Mouse (Mus musculus) kidney, postnatal 25 days (tissue): ENCODE measurements around the gene Maz.

Experiments used
- DNase-seq, 2 experiments: peaks; one replicate each; pipeline ENCODE4 v3.0.0; 2021; ENCODE audit warnings: mixed read lengths in 2 of 2

Maz gene

GRCm38 (mm10) chr7:127004122-127004875 lies 22.5 kb downstream of the Maz start:
- DNase-seq: no peak

- no peak for DNase-seq
Measured at GRCm38 (mm10) chr7:127003620-127004019, 23.2 kb downstream of the Maz start.

- DNase-seq: no peak
Measured at GRCm38 (mm10) chr7:126999568-126999967, 27.3 kb downstream of the Maz start.

- DNase-seq: peak in 1 of 2 experiments; percentile 34
Measured at GRCm38 (mm10) chr7:126996449-126996848, 30.4 kb downstream of the Maz start.

- no peak for DNase-seq
Measured at GRCm38 (mm10) chr7:126988816-126989215, 38.0 kb downstream of the Maz start.

GRCm38 (mm10) chr7:126986319-126986718 lies 40.5 kb downstream of the Maz start:
- peak; percentile 75 to 86 for DNase-seq

GRCm38 (mm10) chr7:126984667-126985444 lies 42.0 kb downstream of the Maz start:
- DNase-seq: no peak

- no peak for DNase-seq
Measured at GRCm38 (mm10) chr7:126983113-126983512, 43.7 kb downstream of the Maz start.

GRCm38 (mm10) chr7:126982054-126982453 lies 44.8 kb downstream of the Maz start:
- DNase-seq: no peak

GRCm38 (mm10) chr7:126981601-126982000 lies 45.2 kb downstream of the Maz start:
- DNase-seq: no peak

- DNase-seq: no peak
Measured at GRCm38 (mm10) chr7:126978841-126979240, 48.0 kb downstream of the Maz start.

GRCm38 (mm10) chr7:126976878-126977459 lies 49.9 kb downstream of the Maz start:
- DNase-seq: no peak

- peak; percentile 97 to 99 for DNase-seq
Measured at GRCm38 (mm10) chr7:126975950-126976866, 50.6 kb downstream of the Maz start, which contains the start of gene Cdiptos. Cdiptos (minus strand) TSS chr7:126976098.

GRCm38 (mm10) chr7:126975893-126975949 lies 51.1 kb downstream of the Maz start, which contains the start of gene Cdipt:
Cdipt (plus strand) TSS chr7:126975914.
- DNase-seq: no peak

- DNase-seq: no peak
Measured at GRCm38 (mm10) chr7:126975493-126975892, 51.3 kb downstream of the Maz start.
